Mouse (Mus musculus) forebrain, embryonic 11.5 days (tissue): Measurements from ENCODE around the gene Gm20518. TPM values are rescaled to one million over a fixed set of nuclear protein-coding genes. Genes with fewer than 3 reads are reported as not detected.

Source experiments
- ATAC-seq: fragments of 200-750 bp; cut with Nextera tagmentation; replicated peaks from 2 replicates; pipeline ENCODE4 v1.8.0; 2017; ENCODE audit warnings: moderate TSS enrichment; ENCODE audit not compliant: low FRiP score
- DNase-seq: peaks from one replicate; pipeline ENCODE4 v3.0.0-alpha.2; 2017; ENCODE audit warnings: low spot score
- H3K27ac ChIP-seq: fragments of 300-500 bp; sonication (generic); 2 replicates; pipeline ENCODE4 v1.5.1; 2014; ENCODE audit warnings: low read depth, low read length
- H3K27me3 ChIP-seq: fragments of 300-500 bp; sonication (generic); 2 replicates; pipeline ENCODE4 v1.6.1; 2014; ENCODE audit warnings: mild to moderate bottlenecking, low read length, mixed read lengths; ENCODE audit not compliant: control insufficient read depth, insufficient read depth
- H3K36me3 ChIP-seq: fragments of 300-500 bp; sonication (generic); 2 replicates; pipeline ENCODE4 v1.6.1; 2014; ENCODE audit warnings: mild to moderate bottlenecking, low read length, moderate library complexity, mixed read lengths; ENCODE audit not compliant: control insufficient read depth, insufficient read depth
- H3K4me1 ChIP-seq: fragments of 300-500 bp; sonication (generic); replicated peaks from 2 replicates; pipeline ENCODE4 v1.6.1; 2014; ENCODE audit warnings: low read length, mixed read lengths; ENCODE audit not compliant: control insufficient read depth, insufficient read depth
- H3K4me2 ChIP-seq: fragments of 300-500 bp; sonication (generic); 2 replicates; pipeline ENCODE4 v1.6.1; 2014; ENCODE audit warnings: low read depth, mild to moderate bottlenecking, low read length, moderate library complexity, mixed read lengths; ENCODE audit not compliant: severe bottlenecking
- H3K4me3 ChIP-seq: fragments of 300-500 bp; sonication (generic); 2 replicates; pipeline ENCODE4 v1.5.1; 2014; ENCODE audit warnings: low read depth, low read length
- H3K9ac ChIP-seq: fragments of 300-500 bp; sonication (generic); 2 replicates; pipeline ENCODE4 v1.6.1; 2014; ENCODE audit warnings: low read length
- H3K9me3 ChIP-seq: fragments of 300-500 bp; sonication (generic); 2 replicates; pipeline ENCODE4 v1.6.1; 2016; ENCODE audit warnings: low read length, mixed read lengths; ENCODE audit not compliant: control insufficient read depth
- WGBS: fragments of 180-500 bp; shearing (Covaris S2); extraction: QIAGEN DNeasy Blood & Tissue Kit; methylation state at CpG from one replicate; pipeline ENCODE4 v1.1.7; 2014; 5-methylcytosine and 5-hydroxymethylcytosine counted together
- polyA plus RNA-seq: library from polyadenylated mRNA; unstranded; fragments of >200 nt; fragmentation: Nextera tagmentation; extraction: Ambion mirVana; gene quantifications from 2 replicates; pipeline ENCODE4 v1.2.1, GENCODE M21; 2014

Gm20518 gene
- polyA plus RNA-seq, 1 experiment from 2014 or later: 0.51 TPM

DNA sequence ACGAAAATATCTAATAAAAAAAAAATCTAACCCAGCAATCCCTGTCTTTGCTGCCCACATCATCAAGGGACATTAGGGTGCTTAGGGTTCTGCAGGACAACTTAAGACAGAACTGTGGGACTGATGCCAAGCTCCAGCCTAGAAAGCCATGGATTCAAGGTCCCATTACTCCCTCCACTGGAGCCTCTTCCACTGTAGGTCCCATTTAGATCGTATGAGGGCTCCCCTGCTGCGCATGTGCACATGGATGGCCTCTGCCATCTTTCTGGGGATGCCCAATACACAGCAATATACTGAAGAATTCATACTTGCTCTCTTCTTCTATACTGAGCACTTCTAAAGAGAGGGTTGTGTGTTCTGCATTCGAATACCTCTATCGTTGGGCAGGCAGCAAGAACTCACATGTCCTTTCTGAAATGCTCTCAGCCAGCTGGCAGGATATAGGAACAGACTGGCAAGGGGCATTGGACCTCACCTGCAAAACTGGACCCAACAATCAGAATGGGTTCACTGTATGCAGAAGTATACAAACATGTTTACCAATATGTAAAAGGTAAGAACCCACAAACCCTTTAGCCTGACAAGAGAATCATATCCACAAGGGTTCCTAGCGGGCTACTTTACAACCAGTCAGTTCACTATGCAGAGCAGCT, 1.7 kb downstream of the Gm20518 start:
- ATAC-seq: no peak
- Histone ChIP-seq H3K36me3 (no peaks in the 10 kb centered on the region), H3K9ac (peak overlapping the region; percentile 98), H3K4me1 (peaks cover 7% of the 10 kb centered on the region; the same call in 1 of the 2 replicates), H3K9me3 (no peaks in the 10 kb centered on the region), H3K4me3 (peak overlapping the region; percentile 94; the same call in 1 of the 2 replicates), H3K27me3 (no peaks in the 10 kb centered on the region), H3K4me2 (peak overlapping the region; percentile 85), H3K27ac (no peak overlapping the region)
- 87% methylated on average over 6 of the region's 6 CpGs for WGBS
- peak; percentile 2 for DNase-seq

DNA sequence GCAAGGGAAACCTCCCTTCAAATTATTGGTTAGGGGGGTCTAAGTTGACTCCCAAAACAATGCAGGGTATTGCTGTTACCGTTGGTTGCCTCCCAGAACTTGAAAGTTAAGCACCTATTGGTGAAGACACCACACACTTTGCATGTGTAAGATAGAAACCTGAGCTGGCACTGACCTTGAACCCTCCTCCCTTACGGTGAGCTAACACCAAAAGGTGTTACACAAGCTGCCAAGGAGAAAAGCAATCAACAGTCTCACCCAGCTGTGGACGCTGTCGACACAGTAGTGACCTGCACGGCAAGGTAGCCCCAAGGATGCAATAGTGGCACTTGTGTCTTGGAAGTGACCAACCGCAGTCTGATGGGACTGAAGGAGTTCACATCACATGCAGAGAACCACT, 7.4 kb downstream of the Gm20518 start:
- no peak overlapping the region for H3K27ac ChIP-seq
- H3K4me2 ChIP-seq: no peak overlapping the region
- 93% methylated on average over 6 of the region's 6 CpGs for WGBS
- H3K27me3 ChIP-seq: no peaks in the 10 kb centered on the region
- H3K9me3 ChIP-seq: no peaks in the 10 kb centered on the region
- H3K36me3 ChIP-seq: no peaks in the 10 kb centered on the region
- no peak overlapping the region for H3K4me3 ChIP-seq
- DNase-seq: no peak
- no peak for ATAC-seq
- no peak overlapping the region for H3K9ac ChIP-seq
- 0 out of 2 replicates have a peak, but pooled peaks cover 2% of the 10 kb centered on the region for H3K4me1 ChIP-seq

DNA sequence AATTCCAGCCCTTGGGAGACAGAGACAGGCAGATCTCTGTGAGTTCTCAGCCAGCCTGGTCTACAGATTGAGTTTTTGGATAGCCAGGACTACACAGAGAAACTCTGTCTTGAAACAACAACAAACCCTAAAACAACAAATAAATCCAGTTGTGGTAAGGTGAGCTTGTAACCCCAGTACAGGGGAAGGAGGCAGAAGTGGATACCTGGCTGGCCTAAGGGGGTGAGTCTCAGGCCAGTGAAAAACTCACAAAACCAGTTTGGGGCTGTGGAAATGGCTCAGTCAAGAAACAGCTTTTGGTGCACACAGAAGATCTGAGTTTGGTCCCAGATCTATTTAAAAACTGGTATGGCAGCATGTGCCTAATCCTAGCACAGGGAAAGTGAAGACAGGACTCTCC, 9.3 kb downstream of the Gm20518 start:
- Histone ChIP-seq H3K9ac (no peak overlapping the region), H3K36me3 (no peaks in the 10 kb centered on the region; the same call in 1 of the 2 replicates)
- no peak for DNase-seq

DNA sequence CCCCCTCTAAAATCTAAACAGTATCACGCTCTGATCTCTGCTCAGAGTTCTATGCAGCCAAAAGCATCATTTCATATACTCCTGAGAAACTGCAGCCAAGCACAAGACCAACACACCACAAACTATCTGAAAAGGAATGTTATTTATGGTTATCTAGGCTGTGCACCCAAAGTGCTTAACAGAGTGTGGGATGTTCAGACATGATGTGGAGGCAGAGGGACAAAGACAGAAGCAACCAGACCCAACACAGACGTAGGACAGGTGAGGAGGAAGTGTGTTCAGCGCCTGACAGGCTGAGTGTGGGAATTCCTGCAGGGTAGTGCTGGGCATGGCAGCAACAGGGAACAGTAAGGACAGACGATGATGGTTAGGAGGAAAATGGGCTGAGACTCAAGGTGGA, 11.9 kb downstream of the Gm20518 start:
- no peaks in the 10 kb centered on the region for H3K9me3 ChIP-seq
- 96% methylated on average over 4 of the region's 4 CpGs for WGBS
- no peaks in the 10 kb centered on the region for H3K27me3 ChIP-seq
- H3K4me2 ChIP-seq: no peak overlapping the region
- ATAC-seq (no peak), DNase-seq (no peak)
- H3K4me1 ChIP-seq: no peaks in the 10 kb centered on the region
- H3K4me3 ChIP-seq: no peak overlapping the region
- no peaks in the 10 kb centered on the region; the same call in 1 of the 2 replicates for H3K36me3 ChIP-seq
- no peak overlapping the region for H3K27ac ChIP-seq
- no peak overlapping the region for H3K9ac ChIP-seq

More for the DNA sequence above, 9.3 kb downstream of the Gm20518 start:
- no peak overlapping the region for H3K4me3 ChIP-seq
- ATAC-seq: no peak
- no peaks in the 10 kb centered on the region for H3K9me3 ChIP-seq
- H3K27ac ChIP-seq: no peak overlapping the region
- H3K4me1 ChIP-seq: 0 out of 2 replicates have a peak, but pooled peaks cover 2% of the 10 kb centered on the region
- H3K4me2 ChIP-seq: no peak overlapping the region
- no peaks in the 10 kb centered on the region for H3K27me3 ChIP-seq

GRCm38 (mm10) chr16:17876096-17876495, 15.4 kb downstream of the Gm20518 start:
- ATAC-seq (no peak), DNase-seq (no peak)
- Histone ChIP-seq H3K27me3 (no peaks in the 10 kb centered on the region), H3K36me3 (no peaks in the 10 kb centered on the region; the same call in 1 of the 2 replicates), H3K4me1 (no peaks in the 10 kb centered on the region), H3K27ac (no peak overlapping the region), H3K9ac (no peak overlapping the region), H3K9me3 (no peaks in the 10 kb centered on the region), H3K4me3 (no peak overlapping the region), H3K4me2 (no peak overlapping the region)
- WGBS: 98% methylated on average over 1 of the region's 1 CpGs

GRCm38 (mm10) chr16:17875174-17875573, 16.3 kb downstream of the Gm20518 start:
- 90% methylated on average over 4 of the region's 4 CpGs for WGBS
- Histone ChIP-seq H3K4me3 (no peak overlapping the region), H3K9me3 (no peaks in the 10 kb centered on the region), H3K4me2 (no peak overlapping the region), H3K27me3 (no peaks in the 10 kb centered on the region), H3K9ac (no peak overlapping the region), H3K27ac (no peak overlapping the region), H3K36me3 (no peaks in the 10 kb centered on the region; the same call in none of the 2 replicates), H3K4me1 (no peaks in the 10 kb centered on the region)
- ATAC-seq (no peak), DNase-seq (no peak)

GRCm38 (mm10) chr16:17872995-17873394, 18.5 kb downstream of the Gm20518 start:
- Histone ChIP-seq H3K9ac (no peak overlapping the region), H3K4me2 (no peak overlapping the region), H3K4me3 (no peak overlapping the region), H3K36me3 (no peaks in the 10 kb centered on the region; the same call in none of the 2 replicates), H3K27ac (no peak overlapping the region), H3K27me3 (no peaks in the 10 kb centered on the region), H3K9me3 (no peaks in the 10 kb centered on the region), H3K4me1 (no peaks in the 10 kb centered on the region)
- no peak for ATAC-seq
- 78% methylated on average over 4 of the region's 4 CpGs for WGBS
- no peak for DNase-seq

- Histone ChIP-seq H3K4me2 (no peak overlapping the region), H3K36me3 (no peaks in the 10 kb centered on the region; the same call in none of the 2 replicates)
These were observed 20.2 kb downstream of the Gm20518 start for GRCm38 (mm10) chr16:17871248-17871647.

GRCm38 (mm10) chr16:17865770-17866169, 25.7 kb downstream of the Gm20518 start:
- no peak for DNase-seq
- ATAC-seq: no peak
- no peaks in the 10 kb centered on the region for H3K27me3 ChIP-seq
- no peaks in the 10 kb centered on the region for H3K9me3 ChIP-seq
- no peak overlapping the region for H3K9ac ChIP-seq
- no peak overlapping the region for H3K4me3 ChIP-seq
- no peaks in the 10 kb centered on the region; the same call in 1 of the 2 replicates for H3K36me3 ChIP-seq
- H3K4me1 ChIP-seq: no peaks in the 10 kb centered on the region
- no peak overlapping the region for H3K4me2 ChIP-seq
- no peak overlapping the region for H3K27ac ChIP-seq
- WGBS: 73% methylated on average over 6 of the region's 6 CpGs

More at GRCm38 (mm10) chr16:17871248-17871647, 20.2 kb downstream of the Gm20518 start:
- DNase-seq (no peak), ATAC-seq (no peak)
- Histone ChIP-seq H3K4me1 (no peaks in the 10 kb centered on the region), H3K9ac (no peak overlapping the region), H3K9me3 (no peaks in the 10 kb centered on the region), H3K27me3 (no peaks in the 10 kb centered on the region), H3K27ac (no peak overlapping the region), H3K4me3 (no peak overlapping the region)
- WGBS: 97% methylated on average over 5 of the region's 5 CpGs
